Mouse (Mus musculus) megakaryocyte, embryonic 14.5 days (primary cell): Measurements from ENCODE around the gene Crybb3.

Experiments used
- FLI1 ChIP-seq: IDR thresholded peaks from 2 replicates; pipeline ENCODE4 v1.6.1; 2012; ENCODE audit warnings: low read length, inconsistent platforms, mixed read lengths
- GATA1 ChIP-seq: IDR thresholded peaks from 3 replicates; pipeline ENCODE4 v1.6.1; 2012; ENCODE audit warnings: mixed read lengths, low read length, inconsistent platforms, borderline replicate concordance

- TF ChIP-seq GATA1: no peak
- no peak for TF ChIP-seq FLI1
Measured at GRCm38 (mm10) chr5:113108165-113108764, 26.9 kb upstream of the Crybb3 start.
